Mouse (Mus musculus) heart, adult 11 months (tissue): ENCODE results near the gene Dennd6a.
"Not testable (repeated sequence)": the region's sequence is repeated elsewhere in the genome, so short reads cannot be mapped to it uniquely, and the experiment has no call there.

Source experiments
- DNase-seq: peaks from one replicate; pipeline ENCODE4 v3.0.0; 2022

Gene Dennd6a

GRCm38 (mm10) chr14:26573556-26573955, at the start of gene Dennd6a:
Dennd6a (plus strand) TSS chr14:26573856.
- not testable (repeated sequence) for DNase-seq

- peak; percentile 17 for DNase-seq
Measured at GRCm38 (mm10) chr14:26525955-26526354, 47.7 kb upstream of the Dennd6a start.

GRCm38 (mm10) chr14:26528296-26528695, 45.4 kb upstream of the Dennd6a start:
- no peak for DNase-seq

- no peak for DNase-seq
Measured at GRCm38 (mm10) chr14:26530350-26530749, 43.3 kb upstream of the Dennd6a start.

GRCm38 (mm10) chr14:26531410-26532313, 42.0 kb upstream of the Dennd6a start:
- DNase-seq = peak; percentile 80

- DNase-seq = peak; percentile 79
Measured at GRCm38 (mm10) chr14:26532752-26533151, 40.9 kb upstream of the Dennd6a start.

GRCm38 (mm10) chr14:26533267-26533666, 40.4 kb upstream of the Dennd6a start:
- peak; percentile 92 for DNase-seq

GRCm38 (mm10) chr14:26533821-26534756, 39.6 kb upstream of the Dennd6a start:
- peak; percentile 94 for DNase-seq

- peak; percentile 100 for DNase-seq
Measured at GRCm38 (mm10) chr14:26534757-26535479, 38.7 kb upstream of the Dennd6a start, which contains the start of gene Slmap. Slmap (minus strand) TSS chr14:26534931.

GRCm38 (mm10) chr14:26539241-26539640, 34.4 kb upstream of the Dennd6a start:
- peak; percentile 40 for DNase-seq

- peak; percentile 91 for DNase-seq
Measured at GRCm38 (mm10) chr14:26540577-26540976, 33.1 kb upstream of the Dennd6a start.

GRCm38 (mm10) chr14:26542136-26542535, 31.5 kb upstream of the Dennd6a start:
- DNase-seq = peak; percentile 39

GRCm38 (mm10) chr14:26547516-26548488, 25.9 kb upstream of the Dennd6a start:
- DNase-seq = peak; percentile 44

- DNase-seq = peak; percentile 57
Measured at GRCm38 (mm10) chr14:26550712-26551111, 22.9 kb upstream of the Dennd6a start.

GRCm38 (mm10) chr14:26552441-26552840, 21.2 kb upstream of the Dennd6a start:
- peak; percentile 51 for DNase-seq

- DNase-seq = no peak
Measured at GRCm38 (mm10) chr14:26552853-26553252, 20.8 kb upstream of the Dennd6a start.

- DNase-seq = no peak
Measured at GRCm38 (mm10) chr14:26557581-26557980, 16.1 kb upstream of the Dennd6a start.

GRCm38 (mm10) chr14:26558536-26558935, 15.1 kb upstream of the Dennd6a start:
- DNase-seq = no peak

GRCm38 (mm10) chr14:26562247-26562646, 11.4 kb upstream of the Dennd6a start:
- no peak for DNase-seq

- DNase-seq = no peak
Measured at GRCm38 (mm10) chr14:26569880-26570279, 3.8 kb upstream of the Dennd6a start.

- DNase-seq = no peak
Measured at GRCm38 (mm10) chr14:26571951-26572675, 1.5 kb upstream of the Dennd6a start.
